Mouse (Mus musculus) lung, postnatal 0 days (tissue): ENCODE data around the gene Cep170b. TPM values are rescaled to one million over a fixed set of nuclear protein-coding genes. Genes with fewer than 3 reads are reported as not detected.

Experiments used
- ATAC-seq: fragments of 200-750 bp; cut with Nextera tagmentation; 2 replicates; pipeline ENCODE4 v1.8.0; 2017; ENCODE audit warnings: moderate library complexity
- DNase-seq: peaks from one replicate; pipeline ENCODE4 v3.0.0-alpha.2; 2016; ENCODE audit warnings: low spot score
- H3K27ac ChIP-seq: fragments of 300-500 bp; sonication (generic); 2 replicates; pipeline ENCODE4 v1.5.1; 2014; ENCODE audit warnings: antibody characterized with exemption, mild to moderate bottlenecking, low read length, mixed read lengths
- H3K27me3 ChIP-seq: fragments of 300-500 bp; sonication (generic); replicated peaks from 2 replicates; pipeline ENCODE4 v1.6.1; 2014; ENCODE audit warnings: low read length, mixed read lengths; ENCODE audit not compliant: insufficient read depth
- H3K36me3 ChIP-seq: fragments of 300-500 bp; sonication (generic); 2 replicates; pipeline ENCODE4 v1.6.1; 2014; ENCODE audit warnings: low read length, mixed read lengths; ENCODE audit not compliant: insufficient read depth
- H3K4me1 ChIP-seq: fragments of 300-500 bp; sonication (generic); 2 replicates; pipeline ENCODE4 v1.6.1; 2014; ENCODE audit warnings: antibody characterized with exemption, low read depth, low read length, mixed read lengths; ENCODE audit not compliant: insufficient read depth
- H3K4me2 ChIP-seq: fragments of 300-500 bp; sonication (generic); replicated peaks from 2 replicates; pipeline ENCODE4 v1.6.1; 2014; ENCODE audit warnings: low read depth, mild to moderate bottlenecking, low read length, moderate library complexity, mixed read lengths
- H3K4me3 ChIP-seq: fragments of 300-500 bp; sonication (generic); 2 replicates; pipeline ENCODE4 v1.5.1; 2014; ENCODE audit warnings: low read depth, low read length
- H3K9ac ChIP-seq: fragments of 300-500 bp; sonication (generic); replicated peaks from 2 replicates; pipeline ENCODE4 v1.6.1; 2014; ENCODE audit warnings: low read depth, mild to moderate bottlenecking
- H3K9me3 ChIP-seq: fragments of 300-500 bp; sonication (generic); 2 replicates; pipeline ENCODE4 v1.6.1; 2016; ENCODE audit warnings: low read length, mixed read lengths
- CTCF ChIP-seq: IDR thresholded peaks from 2 replicates; pipeline ENCODE4 v1.5.1; 2016; ENCODE audit warnings: antibody characterized with exemption, mild to moderate bottlenecking
- EP300 ChIP-seq: IDR thresholded peaks from 2 replicates; pipeline ENCODE4 v1.6.1; 2016; ENCODE audit warnings: antibody characterized with exemption, mild to moderate bottlenecking, control low read depth
- WGBS: fragments of 180-500 bp; shearing (Covaris S2); extraction: QIAGEN DNeasy Blood & Tissue Kit; methylation state at CpG from one replicate; pipeline ENCODE4 v1.1.7; 2014; 5-methylcytosine and 5-hydroxymethylcytosine counted together
- polyA plus RNA-seq: library from polyadenylated mRNA; unstranded; fragments of >200 nt; fragmentation: Nextera tagmentation; extraction: Ambion mirVana; gene quantifications from 2 replicates; pipeline ENCODE4 v1.2.1, GENCODE M21; 2015

The Cep170b gene
- polyA plus RNA-seq, 1 experiment from 2014 or later = 17.5 TPM

DNA sequence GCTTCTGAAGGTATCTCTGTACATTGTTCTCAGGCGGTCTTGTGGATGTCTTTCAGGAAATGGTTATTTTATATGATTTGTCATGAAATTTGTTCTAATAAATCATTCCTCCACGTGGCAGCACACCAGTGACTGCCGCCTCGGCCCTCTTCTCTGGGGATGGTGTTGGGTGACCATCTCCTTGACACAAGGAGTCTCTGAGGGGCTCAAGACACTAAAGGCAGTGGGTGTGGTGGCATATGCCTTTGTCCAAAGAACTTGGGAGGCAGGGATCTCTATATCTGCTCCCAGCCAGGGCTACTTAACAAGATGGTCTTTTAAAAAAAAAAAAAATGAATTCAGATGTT is 26.2 kb downstream of the Cep170b start:
- DNase-seq (no peak), ATAC-seq (no peak)
- Histone ChIP-seq H3K36me3 (peaks cover 5% of the 10 kb centered on the region; the same call in 1 of the 2 replicates), H3K9me3 (no peaks in the 10 kb centered on the region), H3K4me2 (no peak overlapping the region), H3K4me3 (no peak overlapping the region), H3K27me3 (no peaks in the 10 kb centered on the region), H3K4me1 (no peaks in the 10 kb centered on the region), H3K27ac (no peak overlapping the region), H3K9ac (no peak overlapping the region)
- 77% methylated on average over 4 of the region's 4 CpGs for WGBS
- TF ChIP-seq CTCF (no peak), EP300 (no peak)

DNA sequence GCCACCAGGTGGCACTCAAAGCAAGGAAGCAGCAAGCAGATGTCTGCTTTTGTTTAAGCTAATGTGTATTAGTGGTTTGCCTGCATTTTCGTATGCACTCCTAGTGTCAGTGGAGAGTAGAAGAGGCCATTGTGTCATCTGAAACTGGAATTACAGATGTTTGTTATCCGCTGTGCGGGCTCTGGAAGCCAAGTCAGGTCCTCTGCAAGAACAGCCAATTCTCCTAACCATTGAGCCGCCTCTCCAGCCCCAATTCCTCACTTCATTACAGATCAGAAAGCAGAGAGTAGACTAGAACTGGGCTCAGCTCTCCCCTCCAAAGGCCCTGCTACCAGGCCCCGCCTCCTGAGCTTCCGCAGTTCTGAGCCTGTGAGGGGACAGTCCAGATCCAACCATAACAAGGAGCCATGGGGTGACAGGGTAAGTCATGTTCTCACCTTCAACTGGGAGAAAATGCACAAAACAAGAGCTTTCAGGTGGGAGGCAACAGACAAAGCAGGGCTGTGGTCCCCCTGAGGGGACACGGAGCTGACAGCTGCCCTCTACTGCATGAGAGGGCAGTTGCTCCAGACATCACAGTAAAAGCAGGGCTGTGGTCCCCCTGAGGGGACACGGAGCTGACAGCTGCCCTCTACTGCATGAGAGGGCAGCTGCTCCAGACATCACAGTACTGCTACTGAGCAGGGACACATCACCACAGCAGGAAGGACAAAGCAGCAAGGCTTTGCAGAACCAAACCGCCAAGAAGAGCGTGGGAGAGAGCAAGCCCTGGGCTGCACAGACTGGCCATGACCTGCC is 26.8 kb downstream of the Cep170b start:
- Histone ChIP-seq H3K36me3 (peaks cover 5% of the 10 kb centered on the region; the same call in 1 of the 2 replicates), H3K4me3 (no peak overlapping the region), H3K9ac (no peak overlapping the region; the same call in 1 of the 2 replicates), H3K4me2 (no peak overlapping the region), H3K27me3 (no peaks in the 10 kb centered on the region), H3K27ac (no peak overlapping the region), H3K4me1 (no peaks in the 10 kb centered on the region), H3K9me3 (no peaks in the 10 kb centered on the region)
- 31% methylated on average over 10 of the region's 10 CpGs for WGBS
- ATAC-seq = peak; percentile 46
- peak; percentile 82 for TF ChIP-seq CTCF
- no peak for TF ChIP-seq EP300
- DNase-seq = peak; percentile 90

DNA sequence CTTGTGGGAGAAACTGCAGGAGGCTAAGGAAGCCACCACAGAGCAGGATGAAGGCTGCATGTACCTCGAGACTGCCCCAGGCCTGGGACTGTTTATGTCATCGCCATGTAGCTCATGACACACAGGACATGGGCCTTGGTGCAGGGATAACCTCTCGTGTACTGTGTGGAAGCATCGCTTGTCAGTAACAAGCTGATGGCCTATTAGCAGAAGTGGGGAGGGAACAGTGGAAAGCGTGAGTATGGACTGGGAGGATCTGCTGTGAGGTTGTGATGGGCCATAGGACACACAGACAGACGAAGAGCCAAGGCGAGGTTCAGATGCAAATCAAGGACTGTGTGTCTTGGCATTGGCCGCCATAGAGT is 27.3 kb downstream of the Cep170b start:
- H3K27me3 ChIP-seq = no peaks in the 10 kb centered on the region
- H3K4me3 ChIP-seq = no peak overlapping the region
- WGBS = 75% methylated on average over 8 of the region's 8 CpGs
- H3K4me1 ChIP-seq = no peaks in the 10 kb centered on the region
- H3K27ac ChIP-seq = no peak overlapping the region
- H3K4me2 ChIP-seq = no peak overlapping the region
- no peak for TF ChIP-seq EP300
- TF ChIP-seq CTCF = no peak
- ATAC-seq (no peak), DNase-seq (no peak)
- no peaks in the 10 kb centered on the region for H3K9me3 ChIP-seq
- no peak overlapping the region for H3K9ac ChIP-seq
- peaks cover 5% of the 10 kb centered on the region; the same call in 1 of the 2 replicates for H3K36me3 ChIP-seq

GRCm38 (mm10) chr12:112750976-112751375 is 30.7 kb downstream of the Cep170b start:
- Histone ChIP-seq H3K4me3 (no peak overlapping the region), H3K27ac (no peak overlapping the region), H3K9ac (no peak overlapping the region), H3K4me1 (no peaks in the 10 kb centered on the region), H3K4me2 (no peak overlapping the region), H3K9me3 (no peaks in the 10 kb centered on the region), H3K36me3 (no peaks in the 10 kb centered on the region), H3K27me3 (no peaks in the 10 kb centered on the region)
- 77% methylated on average over 12 of the region's 12 CpGs for WGBS
- DNase-seq (no peak), ATAC-seq (no peak)
- TF ChIP-seq CTCF = no peak
- TF ChIP-seq EP300 = no peak

GRCm38 (mm10) chr12:112752399-112752798 is 32.1 kb downstream of the Cep170b start:
- DNase-seq (no peak), ATAC-seq (no peak)
- Histone ChIP-seq H3K9me3 (no peaks in the 10 kb centered on the region), H3K27me3 (no peaks in the 10 kb centered on the region), H3K4me1 (no peaks in the 10 kb centered on the region), H3K36me3 (no peaks in the 10 kb centered on the region), H3K4me2 (no peak overlapping the region), H3K9ac (no peak overlapping the region), H3K27ac (no peak overlapping the region), H3K4me3 (no peak overlapping the region)
- WGBS = 44% methylated on average over 2 of the region's 2 CpGs
- TF ChIP-seq EP300 (no peak), CTCF (no peak)

- Histone ChIP-seq H3K27me3 (no peaks in the 10 kb centered on the region), H3K9ac (no peak overlapping the region), H3K4me1 (no peaks in the 10 kb centered on the region), H3K4me2 (no peak overlapping the region), H3K36me3 (no peaks in the 10 kb centered on the region), H3K4me3 (no peak overlapping the region), H3K27ac (no peak overlapping the region), H3K9me3 (no peaks in the 10 kb centered on the region)
- WGBS = 52% methylated on average over 4 of the region's 4 CpGs
- DNase-seq (no peak), ATAC-seq (no peak)
- TF ChIP-seq EP300 = no peak
- no peak for TF ChIP-seq CTCF
These were observed 35.6 kb downstream of the Cep170b start for GRCm38 (mm10) chr12:112755900-112756299.
